Mouse (Mus musculus): ENCODE results near the gene 4933407L21Rik. TPM values are rescaled to one million over a fixed set of nuclear protein-coding genes. Genes with fewer than 3 reads are reported as not detected.

4933407L21Rik gene
- not detected in 2 replicates for polyA plus RNA-seq (2014; fragmentation: Nextera tagmentation; extraction: Ambion mirVana)

DNA sequence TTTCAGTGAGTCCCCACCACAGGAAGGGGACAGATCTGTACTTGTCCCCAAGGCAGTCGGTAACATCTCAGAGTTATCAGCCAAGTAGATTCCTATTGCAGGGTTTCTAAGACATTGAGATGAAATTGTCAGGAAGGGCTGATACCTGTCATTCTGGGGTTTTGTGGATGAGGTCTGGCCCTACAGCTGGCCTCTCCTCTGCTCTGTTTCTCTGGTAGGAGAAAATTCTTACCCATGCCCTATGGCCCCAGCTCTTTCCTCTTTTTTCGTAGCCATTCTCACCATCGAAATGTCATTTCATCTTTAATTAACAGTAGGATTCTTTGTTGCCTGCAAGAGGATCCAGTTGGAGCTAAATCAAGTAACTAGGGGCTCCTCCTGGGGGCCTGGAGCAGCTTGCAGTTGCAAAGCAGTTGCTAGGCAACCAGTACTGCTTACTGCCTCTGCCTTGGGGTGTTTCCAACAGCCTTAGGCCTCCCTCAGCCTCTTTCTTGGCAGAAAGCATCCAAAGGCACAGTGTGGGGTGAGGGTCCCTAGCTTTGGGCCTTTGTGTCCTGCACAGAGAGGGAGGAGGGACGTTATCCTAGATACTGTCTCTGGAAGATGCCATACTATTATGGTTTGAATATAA, at the start of gene 4933407L21Rik:
Gene 4933407L21Rik, plus strand, starts transcription at position 427 of the 631 bp plus-strand sequence.
- no peak within 1 kb of the TSS for H3K4me2 ChIP-seq (ENCODE audit: low read depth, low read length)
- H3K9ac ChIP-seq (replicated peaks; ENCODE audit: low read length): no peak within 1 kb of the TSS
- H3K4me1 ChIP-seq (ENCODE audit: control insufficient read depth, insufficient read depth, low read length): no peaks in the 10 kb centered on the region
- DNase-seq (ENCODE audit: low spot score) (peak; percentile 49), ATAC-seq (replicated peaks; ENCODE audit: insufficient number of reproducible peaks, low FRiP score, low TSS enrichment, low read depth) (0 out of 2 replicates have a peak, but pooled peaks have one; percentile 50)
- H3K9me3 ChIP-seq (replicated peaks; ENCODE audit: control insufficient read depth, low read length): no peaks in the 10 kb centered on the region
- no peak within 1 kb of the TSS for H3K4me3 ChIP-seq (ENCODE audit: low read depth, low read length)
- WGBS: 47% methylated on average over 4 of the region's 4 CpGs
- no peaks in the 10 kb centered on the region for H3K36me3 ChIP-seq (replicated peaks; ENCODE audit: control insufficient read depth, insufficient read depth, low read depth, low read length)
- no peak within 1 kb of the TSS for H3K27ac ChIP-seq (replicated peaks; ENCODE audit: low read depth, low read length)
- H3K27me3 ChIP-seq (ENCODE audit: control insufficient read depth, insufficient read depth, low read length): no peaks in the 10 kb centered on the region

DNA sequence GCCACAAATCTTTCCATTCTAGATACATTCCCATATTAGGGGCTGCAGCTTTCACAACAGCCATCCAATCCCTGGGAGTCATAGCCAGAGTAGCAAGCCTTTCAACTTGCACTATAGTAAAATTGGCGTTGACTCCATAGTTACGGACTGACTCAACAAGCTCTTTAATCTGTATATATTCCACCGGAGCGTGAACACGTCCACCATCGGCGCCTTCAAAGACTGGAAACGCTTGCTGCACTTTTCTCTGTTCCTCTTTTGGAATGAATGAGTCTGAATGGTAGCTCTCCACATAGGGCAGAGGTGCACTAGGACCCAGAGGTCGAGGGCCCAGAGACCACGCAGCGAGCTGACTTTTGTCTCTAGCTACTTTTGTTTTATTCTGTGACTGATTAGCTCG, 46.3 kb upstream of the 4933407L21Rik start:
- no peak overlapping the region for H3K4me2 ChIP-seq (ENCODE audit: low read depth, low read length)
- WGBS: 89% methylated on average over 12 of the region's 12 CpGs
- no peak overlapping the region for H3K27ac ChIP-seq (replicated peaks; ENCODE audit: low read depth, low read length)
- DNase-seq (ENCODE audit: low spot score) (no peak), ATAC-seq (replicated peaks; ENCODE audit: insufficient number of reproducible peaks, low FRiP score, low TSS enrichment, low read depth) (no peak)
- no peaks in the 10 kb centered on the region for H3K27me3 ChIP-seq (ENCODE audit: control insufficient read depth, insufficient read depth, low read length)
- no peak overlapping the region for H3K4me3 ChIP-seq (ENCODE audit: low read depth, low read length)
- H3K9me3 ChIP-seq (replicated peaks; ENCODE audit: control insufficient read depth, low read length): peaks cover 3% of the 10 kb centered on the region; the same call in 1 of the 2 replicates
- H3K4me1 ChIP-seq (ENCODE audit: control insufficient read depth, insufficient read depth, low read length): no peaks in the 10 kb centered on the region
- no peaks in the 10 kb centered on the region for H3K36me3 ChIP-seq (replicated peaks; ENCODE audit: control insufficient read depth, insufficient read depth, low read depth, low read length)
- no peak overlapping the region for H3K9ac ChIP-seq (replicated peaks; ENCODE audit: low read length)

DNA sequence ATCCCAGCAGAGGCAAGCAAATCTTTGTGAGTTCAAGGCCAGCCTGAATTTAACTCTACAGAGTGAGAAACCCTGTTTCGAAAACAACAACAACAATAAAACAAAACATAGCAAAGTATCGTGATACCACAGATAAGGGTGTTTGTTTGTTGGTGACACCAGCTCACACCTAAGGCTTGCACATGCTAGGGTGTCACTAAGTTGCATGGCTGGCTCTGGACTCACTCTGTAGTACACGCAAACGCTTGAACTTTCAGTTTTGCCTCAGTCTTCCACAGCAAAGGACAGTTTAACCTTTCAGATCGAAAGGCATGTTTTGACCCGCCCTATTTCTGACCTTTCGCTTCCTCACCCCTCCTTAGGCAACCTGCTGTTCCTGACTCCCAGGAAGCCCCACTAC, 41.1 kb upstream of the 4933407L21Rik start:
- H3K9ac ChIP-seq (replicated peaks; ENCODE audit: low read length): no peak overlapping the region
- no peak for DNase-seq (ENCODE audit: low spot score)
- no peak overlapping the region for H3K4me3 ChIP-seq (ENCODE audit: low read depth, low read length)
- H3K9me3 ChIP-seq (replicated peaks; ENCODE audit: control insufficient read depth, low read length): no peaks in the 10 kb centered on the region
- no peaks in the 10 kb centered on the region for H3K27me3 ChIP-seq (ENCODE audit: control insufficient read depth, insufficient read depth, low read length)
- ATAC-seq (replicated peaks; ENCODE audit: insufficient number of reproducible peaks, low FRiP score, low TSS enrichment, low read depth): no peak
- H3K36me3 ChIP-seq (replicated peaks; ENCODE audit: control insufficient read depth, insufficient read depth, low read depth, low read length): no peaks in the 10 kb centered on the region
- H3K4me2 ChIP-seq (ENCODE audit: low read depth, low read length): no peak overlapping the region
- H3K27ac ChIP-seq (replicated peaks; ENCODE audit: low read depth, low read length): no peak overlapping the region
- 81% methylated on average over 7 of the region's 7 CpGs for WGBS
- no peaks in the 10 kb centered on the region for H3K4me1 ChIP-seq (ENCODE audit: control insufficient read depth, insufficient read depth, low read length)

DNA sequence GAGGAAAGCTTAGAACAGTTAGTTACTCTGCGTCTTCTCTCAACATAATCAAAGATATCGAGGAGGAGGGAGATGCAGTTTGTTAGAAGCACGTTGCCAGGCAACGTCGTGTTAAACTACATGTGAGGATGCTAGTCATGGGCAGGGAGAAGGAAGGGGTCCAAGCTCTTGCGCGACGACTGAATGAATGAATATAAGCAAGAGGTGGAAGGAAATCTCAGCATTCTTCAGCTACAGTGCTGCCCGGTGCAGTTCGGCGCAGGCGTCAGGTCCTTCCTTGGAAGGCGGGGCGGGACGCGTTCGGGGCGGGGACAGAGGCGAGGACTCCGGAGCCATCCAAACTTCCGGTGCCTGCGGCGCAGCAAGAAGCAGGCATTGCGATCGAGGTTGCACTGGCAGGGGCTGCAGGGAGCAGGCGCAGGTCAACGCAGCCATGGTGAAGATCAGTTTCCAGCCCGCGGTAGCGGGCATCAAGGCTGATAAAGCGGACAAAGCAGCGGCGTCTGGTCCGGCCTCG, 34.0 kb upstream of the 4933407L21Rik start, which contains the start of gene Itm2c:
Gene Itm2c, plus strand, starts transcription at position 51 of the 517 bp plus-strand sequence.
- Histone ChIP-seq H3K4me1 (ENCODE audit: control insufficient read depth, insufficient read depth, low read length) (peaks cover 17% of the 10 kb centered on the region), H3K27me3 (ENCODE audit: control insufficient read depth, insufficient read depth, low read length) (no peaks in the 10 kb centered on the region), H3K4me2 (ENCODE audit: low read depth, low read length) (peak within 1 kb of the TSS; percentile 82), H3K9ac (replicated peaks; ENCODE audit: low read length) (peak within 1 kb of the TSS; percentile 76), H3K4me3 (ENCODE audit: low read depth, low read length) (peak within 1 kb of the TSS; percentile 56), H3K36me3 (replicated peaks; ENCODE audit: control insufficient read depth, insufficient read depth, low read depth, low read length) (no peaks in the 10 kb centered on the region), H3K27ac (replicated peaks; ENCODE audit: low read depth, low read length) (peak within 1 kb of the TSS; percentile 84), H3K9me3 (replicated peaks; ENCODE audit: control insufficient read depth, low read length) (no peaks in the 10 kb centered on the region)
- under 1% methylated on average over 35 of the region's 35 CpGs for WGBS
- ATAC-seq (replicated peaks; ENCODE audit: insufficient number of reproducible peaks, low FRiP score, low TSS enrichment, low read depth) (peak; percentile 82), DNase-seq (ENCODE audit: low spot score) (peak; percentile 92)

DNA sequence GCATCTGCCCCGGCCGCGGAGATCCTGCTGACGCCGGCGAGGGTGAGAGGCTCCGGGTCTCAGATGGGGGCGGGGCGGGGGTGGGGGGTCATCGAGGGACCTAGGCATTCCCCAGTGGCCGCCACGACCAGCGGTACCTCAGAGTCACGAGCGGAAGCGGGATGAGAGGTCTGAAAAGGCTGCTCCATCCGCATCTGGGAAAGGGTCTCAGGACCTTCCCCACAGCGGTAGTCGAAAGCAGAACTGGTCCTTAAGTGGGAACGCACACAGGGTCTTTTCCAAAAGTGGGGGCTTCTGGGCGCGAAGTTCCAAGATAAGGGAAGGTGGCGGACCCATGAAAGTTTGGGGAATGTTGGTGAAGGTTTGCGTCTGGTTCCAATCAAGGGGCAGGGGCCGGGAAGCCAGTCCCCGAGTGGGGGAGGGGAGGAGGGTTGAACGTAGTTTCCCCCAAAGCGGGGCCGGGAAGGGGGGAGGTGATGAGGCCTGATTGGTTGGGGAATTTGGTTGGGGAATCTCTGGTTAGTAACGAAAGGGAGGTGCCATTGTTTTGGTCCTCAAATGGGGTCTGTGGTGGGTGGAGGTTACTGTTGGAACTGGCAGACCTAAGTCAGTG, 33.4 kb upstream of the 4933407L21Rik start:
- Histone ChIP-seq H3K36me3 (replicated peaks; ENCODE audit: control insufficient read depth, insufficient read depth, low read depth, low read length) (no peaks in the 10 kb centered on the region), H3K27ac (replicated peaks; ENCODE audit: low read depth, low read length) (peak overlapping the region; percentile 84), H3K4me2 (ENCODE audit: low read depth, low read length) (peak overlapping the region; percentile 82), H3K4me1 (ENCODE audit: control insufficient read depth, insufficient read depth, low read length) (peaks cover 20% of the 10 kb centered on the region), H3K9ac (replicated peaks; ENCODE audit: low read length) (peak overlapping the region; percentile 76), H3K4me3 (ENCODE audit: low read depth, low read length) (peak overlapping the region; percentile 56), H3K27me3 (ENCODE audit: control insufficient read depth, insufficient read depth, low read length) (no peaks in the 10 kb centered on the region), H3K9me3 (replicated peaks; ENCODE audit: control insufficient read depth, low read length) (no peaks in the 10 kb centered on the region)
- under 1% methylated on average over 30 of the region's 30 CpGs for WGBS
- DNase-seq (ENCODE audit: low spot score) (peak; percentile 96), ATAC-seq (replicated peaks; ENCODE audit: insufficient number of reproducible peaks, low FRiP score, low TSS enrichment, low read depth) (peak; percentile 49)

DNA sequence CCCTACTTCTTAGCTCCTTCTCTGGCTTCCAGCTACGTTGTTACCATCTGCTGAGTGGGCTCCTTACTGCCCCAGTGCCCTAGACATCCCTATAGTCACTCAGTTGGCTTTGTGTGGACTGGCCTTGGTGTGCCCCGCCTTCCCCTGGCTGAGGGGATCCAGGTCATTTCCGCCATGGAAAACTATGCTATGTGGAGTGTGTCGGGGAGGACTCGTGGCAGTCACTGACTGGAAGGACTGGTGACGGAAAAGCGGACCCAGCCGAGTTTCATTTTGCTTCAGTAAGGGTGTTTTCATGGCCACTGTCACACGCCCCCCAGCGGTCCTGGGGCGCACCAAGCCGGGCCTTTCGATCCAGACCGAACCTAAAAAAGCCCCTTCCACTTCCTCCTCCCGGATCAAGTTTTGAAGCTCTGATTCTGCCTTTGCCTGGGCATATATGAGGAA, 32.9 kb upstream of the 4933407L21Rik start:
- peak overlapping the region; percentile 82 for H3K4me2 ChIP-seq (ENCODE audit: low read depth, low read length)
- H3K36me3 ChIP-seq (replicated peaks; ENCODE audit: control insufficient read depth, insufficient read depth, low read depth, low read length): no peaks in the 10 kb centered on the region
- peak overlapping the region; percentile 76 for H3K9ac ChIP-seq (replicated peaks; ENCODE audit: low read length)
- 4% methylated on average over 15 of the region's 15 CpGs for WGBS
- DNase-seq (ENCODE audit: low spot score) (peak; percentile 71), ATAC-seq (replicated peaks; ENCODE audit: insufficient number of reproducible peaks, low FRiP score, low TSS enrichment, low read depth) (peak; percentile 66)
- no peaks in the 10 kb centered on the region for H3K9me3 ChIP-seq (replicated peaks; ENCODE audit: control insufficient read depth, low read length)
- peak overlapping the region; percentile 56 for H3K4me3 ChIP-seq (ENCODE audit: low read depth, low read length)
- H3K27me3 ChIP-seq (ENCODE audit: control insufficient read depth, insufficient read depth, low read length): no peaks in the 10 kb centered on the region
- H3K27ac ChIP-seq (replicated peaks; ENCODE audit: low read depth, low read length): peak overlapping the region; percentile 84
- peaks cover 20% of the 10 kb centered on the region for H3K4me1 ChIP-seq (ENCODE audit: control insufficient read depth, insufficient read depth, low read length)

DNA sequence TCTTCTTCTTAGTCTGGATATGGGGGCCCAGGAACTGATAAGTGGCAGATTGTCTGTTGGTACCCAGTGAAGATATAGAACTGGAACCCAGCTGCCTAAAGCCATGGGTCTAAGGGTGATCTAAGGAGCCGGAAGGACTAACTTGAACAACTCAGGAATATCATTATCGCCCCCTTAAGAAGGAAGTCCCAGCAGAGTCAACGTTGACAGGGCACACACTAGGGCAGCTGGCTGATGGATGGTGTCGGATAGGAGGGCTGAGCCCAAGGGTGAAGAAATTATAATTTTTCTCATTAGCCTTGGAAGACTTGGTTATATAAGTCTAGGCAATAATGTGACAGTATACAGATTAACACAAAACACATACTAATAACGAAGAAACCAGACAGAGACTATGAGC, 32.2 kb upstream of the 4933407L21Rik start:
- peak overlapping the region; percentile 56 for H3K4me3 ChIP-seq (ENCODE audit: low read depth, low read length)
- no peaks in the 10 kb centered on the region for H3K27me3 ChIP-seq (ENCODE audit: control insufficient read depth, insufficient read depth, low read length)
- H3K27ac ChIP-seq (replicated peaks; ENCODE audit: low read depth, low read length): no peak overlapping the region
- 73% methylated on average over 5 of the region's 5 CpGs for WGBS
- no peak for ATAC-seq (replicated peaks; ENCODE audit: insufficient number of reproducible peaks, low FRiP score, low TSS enrichment, low read depth)
- no peaks in the 10 kb centered on the region for H3K9me3 ChIP-seq (replicated peaks; ENCODE audit: control insufficient read depth, low read length)
- H3K4me2 ChIP-seq (ENCODE audit: low read depth, low read length): peak overlapping the region; percentile 82
- H3K4me1 ChIP-seq (ENCODE audit: control insufficient read depth, insufficient read depth, low read length): peaks cover 20% of the 10 kb centered on the region
- DNase-seq (ENCODE audit: low spot score): no peak
- H3K36me3 ChIP-seq (replicated peaks; ENCODE audit: control insufficient read depth, insufficient read depth, low read depth, low read length): no peaks in the 10 kb centered on the region
- peak overlapping the region; percentile 76; the same call in 1 of the 2 replicates for H3K9ac ChIP-seq (replicated peaks; ENCODE audit: low read length)

Data from embryonic facial prominence, embryonic 11.5 days (tissue).